Mouse (Mus musculus) embryo, embryonic 11.5 days (tissue): Measurements from ENCODE around the gene 4933405L10Rik.

Experiments used
- DNase-seq: peaks from one replicate; pipeline ENCODE4 v3.0.0-alpha.2; 2012; ENCODE audit warnings: low read depth, low spot score

Gene 4933405L10Rik

DNA sequence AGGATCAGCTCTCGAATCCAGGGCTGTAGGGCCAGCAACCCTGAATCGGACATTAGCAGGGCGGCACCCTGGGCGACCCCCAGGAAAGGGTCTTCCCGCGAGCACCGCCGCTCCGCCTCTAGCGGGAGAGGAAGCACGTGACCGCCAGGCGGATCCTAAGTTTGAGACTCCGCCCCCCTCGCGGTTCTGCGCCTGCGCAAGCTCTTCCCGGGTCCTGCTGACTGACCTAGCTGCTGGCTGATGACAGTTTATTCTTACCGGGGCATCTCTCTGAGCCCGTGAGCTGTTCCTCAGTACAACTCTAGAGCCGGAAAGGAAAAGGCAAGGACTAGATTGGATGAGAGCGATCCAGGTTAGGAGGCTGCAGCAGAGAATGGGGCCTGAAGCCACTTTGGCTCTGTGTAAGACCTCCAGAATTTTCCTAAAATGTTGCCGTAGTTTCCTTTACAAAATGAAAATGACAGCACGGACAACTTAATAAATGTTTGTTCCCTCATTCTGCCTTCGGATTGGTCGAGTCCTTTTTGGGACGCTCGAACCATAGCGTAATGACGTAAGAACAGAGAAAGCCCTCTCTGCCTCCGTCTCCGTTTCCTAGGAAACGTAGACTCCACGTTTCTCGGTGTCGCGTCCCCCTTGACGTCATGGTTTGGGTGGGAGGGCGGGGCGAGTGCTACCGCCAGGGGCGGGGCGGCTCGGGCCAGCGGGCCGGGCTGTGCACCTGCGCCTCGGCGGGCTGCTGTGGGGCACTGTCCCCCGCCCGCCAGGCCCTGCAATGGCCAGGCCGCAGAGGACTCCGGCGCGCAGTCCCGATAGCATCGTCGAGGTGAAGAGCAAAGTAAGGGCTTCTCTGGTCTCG lies 6.3 kb upstream of the 4933405L10Rik start, which contains the start of the genes Acd and Pard6a:
Gene Acd, minus strand, starts transcription at position 137 of the 859 bp plus-strand sequence.
Gene Pard6a, plus strand, starts transcription at position 183 of the 859 bp plus-strand sequence.
- peak; percentile 93 for DNase-seq

GRCm38 (mm10) chr8:105702001-105702401 lies 5.5 kb upstream of the 4933405L10Rik start:
- no peak for DNase-seq

- no peak for DNase-seq
Observed at GRCm38 (mm10) chr8:105702731-105703415, 4.6 kb upstream of the 4933405L10Rik start.

GRCm38 (mm10) chr8:105704146-105704812 lies 3.2 kb upstream of the 4933405L10Rik start:
- no peak for DNase-seq

- DNase-seq, result no peak
Observed at GRCm38 (mm10) chr8:105704955-105705354, 2.5 kb upstream of the 4933405L10Rik start.

GRCm38 (mm10) chr8:105706426-105706825 lies 1.0 kb upstream of the 4933405L10Rik start:
- no peak for DNase-seq

- no peak for DNase-seq
Observed at GRCm38 (mm10) chr8:105708675-105709074, 1.2 kb downstream of the 4933405L10Rik start.

GRCm38 (mm10) chr8:105709317-105709716 lies 1.9 kb downstream of the 4933405L10Rik start:
- no peak for DNase-seq

GRCm38 (mm10) chr8:105712286-105712685 lies 4.8 kb downstream of the 4933405L10Rik start:
- no peak for DNase-seq

DNA sequence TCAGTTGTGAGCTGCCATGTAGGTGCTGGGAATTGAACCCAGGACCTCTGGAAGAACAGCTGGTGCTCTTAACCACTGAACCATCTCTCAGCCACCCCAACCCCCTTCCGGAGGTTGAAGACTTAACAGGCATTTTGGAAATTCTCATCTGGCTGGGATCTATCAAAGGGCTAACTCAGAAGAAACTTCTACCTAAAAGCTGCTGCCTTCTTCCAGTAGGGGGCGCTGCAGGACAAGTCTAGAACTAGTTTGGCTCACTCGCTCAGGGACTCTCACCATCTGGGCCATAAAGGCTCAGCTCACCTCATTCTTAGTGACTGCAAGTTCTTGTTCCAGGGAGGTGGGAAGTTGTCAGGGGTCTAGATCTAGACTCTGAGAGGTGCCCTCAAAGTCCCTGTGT lies 6.7 kb downstream of the 4933405L10Rik start:
- peak; percentile 85 for DNase-seq

- DNase-seq, result no peak
Observed at GRCm38 (mm10) chr8:105715042-105715441, 7.6 kb downstream of the 4933405L10Rik start.

GRCm38 (mm10) chr8:105716302-105716945 lies 9.0 kb downstream of the 4933405L10Rik start:
- DNase-seq, result no peak

GRCm38 (mm10) chr8:105719637-105720036 lies 12.2 kb downstream of the 4933405L10Rik start:
- DNase-seq, result no peak

GRCm38 (mm10) chr8:105722861-105723260 lies 15.4 kb downstream of the 4933405L10Rik start:
- DNase-seq, result no peak

DNA sequence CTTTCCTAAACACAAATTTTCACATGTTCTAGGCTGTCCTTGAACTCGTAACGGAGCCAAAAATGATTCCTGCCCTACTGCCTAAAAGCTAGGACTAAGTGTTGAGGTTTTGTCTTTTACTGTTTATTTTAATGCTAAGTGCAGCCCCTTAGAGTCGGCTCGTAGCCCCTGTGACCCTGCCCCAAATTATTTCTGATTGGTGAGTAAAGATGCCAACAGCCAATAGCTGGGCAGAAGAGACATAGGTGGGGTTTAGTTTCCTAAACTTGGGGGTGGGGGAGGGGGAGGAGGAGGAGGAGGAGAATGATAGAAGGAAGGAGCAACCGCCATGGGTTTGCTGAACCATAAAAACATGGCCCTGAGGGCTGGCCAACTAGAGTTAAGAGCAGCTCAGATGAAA lies 18.3 kb downstream of the 4933405L10Rik start:
- DNase-seq, result no peak

DNA sequence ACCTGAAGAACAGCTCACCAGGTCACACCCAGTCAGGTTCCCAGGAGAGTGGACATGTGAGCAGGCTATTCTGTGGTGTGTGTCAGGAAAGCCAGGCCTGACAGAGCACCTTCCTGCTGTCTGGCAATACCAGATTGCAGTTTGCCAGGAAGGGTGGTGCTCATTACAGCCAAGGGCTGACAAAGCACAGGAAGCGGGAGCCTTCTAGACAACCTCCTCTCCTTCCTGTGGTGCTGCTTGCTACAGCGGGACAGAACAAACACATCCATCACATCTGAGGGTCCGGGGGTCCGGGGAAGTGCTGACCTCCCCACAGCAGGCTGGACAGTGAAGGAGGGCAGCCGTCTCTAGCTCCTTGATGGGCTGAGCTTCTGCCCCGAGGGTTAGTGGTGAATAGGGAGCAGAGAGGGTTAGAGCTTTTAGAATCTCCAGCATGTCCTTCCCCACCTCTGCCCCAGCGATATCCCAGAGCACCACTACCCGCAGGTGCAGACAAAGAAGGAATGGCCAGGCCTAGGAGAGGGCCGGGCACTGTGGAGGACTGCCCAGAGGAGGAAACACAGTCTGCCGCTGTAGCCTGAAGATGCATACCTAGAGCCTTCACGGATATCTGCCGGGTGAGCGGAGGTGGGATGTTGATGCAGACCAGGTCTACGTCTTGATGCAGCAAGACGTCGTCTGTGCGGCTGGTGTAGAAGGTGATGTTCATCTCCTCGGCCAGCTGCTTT lies 20.1 kb downstream of the 4933405L10Rik start:
- DNase-seq, result no peak

GRCm38 (mm10) chr8:105732186-105732585 lies 24.7 kb downstream of the 4933405L10Rik start:
- DNase-seq, result no peak

DNA sequence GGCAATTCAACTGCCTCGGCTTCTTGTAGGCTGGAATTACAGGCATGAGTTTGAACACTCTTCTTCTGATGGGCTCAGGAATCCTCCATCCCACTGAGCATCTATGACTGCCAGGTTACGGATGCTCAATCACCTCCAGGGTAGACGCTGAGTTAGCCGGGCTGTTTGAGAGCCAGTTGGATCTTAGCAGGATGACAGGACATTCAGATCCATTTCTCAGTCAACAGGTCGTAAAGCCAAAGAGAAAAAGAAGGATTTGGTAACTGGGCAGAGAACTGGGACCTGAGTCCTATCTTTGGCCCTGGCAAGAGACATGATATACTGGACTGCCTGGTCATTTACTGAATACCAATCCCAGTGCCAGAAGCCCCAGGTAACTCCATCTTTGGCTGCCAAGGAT lies 31.8 kb downstream of the 4933405L10Rik start:
- DNase-seq, result no peak

GRCm38 (mm10) chr8:105743301-105743700 lies 35.8 kb downstream of the 4933405L10Rik start:
- no peak for DNase-seq

- peak; percentile 9 for DNase-seq
Observed at GRCm38 (mm10) chr8:105750606-105751005, 43.2 kb downstream of the 4933405L10Rik start.

GRCm38 (mm10) chr8:105753916-105754315 lies 46.5 kb downstream of the 4933405L10Rik start:
- DNase-seq, result no peak
